Mouse (Mus musculus) spleen, adult 2 months (tissue): ENCODE data around the gene Zmiz1.

Experiments used
- CTCF ChIP-seq: fragments of 200-500 bp; IDR thresholded peaks from 2 replicates; pipeline ENCODE4 v1.5.1; 2011; ENCODE audit warnings: mild to moderate bottlenecking, inconsistent platforms; ENCODE audit not compliant: insufficient read depth, insufficient read length, insufficient replicate concordance; ENCODE audit errors: extremely low read depth
- POLR2A ChIP-seq: fragments of 200-500 bp; IDR thresholded peaks from 2 replicates; pipeline ENCODE4 v1.6.1; 2011; ENCODE audit warnings: low read depth, low read length, inconsistent platforms

DNA sequence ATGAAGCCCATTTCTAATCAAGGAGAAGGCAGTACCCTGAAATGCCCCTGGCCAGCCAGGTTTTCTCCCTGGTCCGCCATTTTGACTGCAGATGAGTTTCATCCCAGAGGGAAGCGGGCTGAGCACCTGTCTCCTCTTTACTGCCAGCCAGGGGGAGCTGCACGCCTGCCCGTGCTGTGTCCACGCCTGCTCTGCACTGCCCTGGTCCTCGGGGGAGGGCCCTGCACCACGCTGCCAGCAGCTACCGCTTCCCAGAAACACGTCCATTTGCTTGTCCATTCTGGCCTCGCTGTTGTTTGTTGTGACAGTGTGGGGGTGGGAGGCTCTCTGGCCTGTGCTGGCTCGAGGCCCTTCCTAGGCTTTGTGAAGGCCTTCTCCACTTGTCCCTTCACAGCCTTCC, 201.7 kb downstream of the Zmiz1 start:
- TF ChIP-seq CTCF (no peak), POLR2A (no peak)
